In the genomic region with DNA sequence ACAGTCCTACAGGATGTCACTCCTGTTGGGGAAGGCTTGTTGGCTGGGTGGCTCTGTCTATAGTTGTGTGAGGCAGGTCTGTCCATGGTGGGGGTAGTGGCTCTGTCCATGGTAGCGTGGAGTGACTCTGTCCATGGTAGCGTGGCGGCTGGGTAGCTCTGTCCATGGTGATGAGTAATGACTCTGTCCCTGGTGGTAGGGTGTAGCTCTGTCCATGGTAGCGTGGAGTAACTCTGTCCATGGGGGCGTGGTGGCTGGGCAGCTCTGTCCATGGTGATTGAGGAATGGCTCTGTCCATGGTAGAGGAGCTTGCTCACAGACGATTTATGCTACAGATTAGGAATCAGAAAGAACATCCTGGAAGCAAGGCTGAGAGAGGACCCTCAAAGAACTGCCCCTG, we compare ENCODE assay signal across 8 mouse cellular contexts. TPM values are rescaled to one million over a fixed set of nuclear protein-coding genes. Genes with fewer than 3 reads are reported as not detected.
A peak's percentile ranks its signal among the peaks of the same experiment; 100 is the strongest.
DNase-seq lines count a peak whose midpoint lies in the region; ATAC-seq and TF ChIP-seq lines count a peak whose summit lies in the region.
"Had no signal": no experiment of that assay in that cellular context is flagged by ENCODE, and none has a peak within 500 bp of the region (broad histone marks: within the 10 kb centered on the region; RNA-seq: fewer than 3 reads in every experiment).

No protein-coding gene starts in this region.

- ATAC-seq in heart, embryonic 15.5 days (replicated peaks; ENCODE audit: insufficient number of reproducible peaks, insufficient read depth, low FRiP score, low read depth), result peak; percentile 76
- peak; percentile 92 for ATAC-seq in kidney, postnatal 0 days (replicated peaks; ENCODE audit: low FRiP score, low read depth)

- H3K27ac ChIP-seq in heart, embryonic 15.5 days, result no peak overlapping the region
- H3K27ac ChIP-seq in kidney, postnatal 0 days, result no peak overlapping the region

- peaks cover 3% of the 10 kb centered on the region; the same call in 1 of the 2 replicates for H3K27me3 ChIP-seq in heart, embryonic 15.5 days
- 0 out of 2 replicates have a peak, but pooled peaks cover under 1% of the 10 kb centered on the region for H3K27me3 ChIP-seq in kidney, postnatal 0 days (ENCODE audit: insufficient read depth, low read length)

- H3K4me1 ChIP-seq in heart, embryonic 15.5 days (replicated peaks), result no peaks in the 10 kb centered on the region
- no peaks in the 10 kb centered on the region for H3K4me1 ChIP-seq in kidney, postnatal 0 days (replicated peaks; ENCODE audit: insufficient read depth, low read length)

- DNase-seq in Muller cell, postnatal 12 days (ENCODE audit: inconsistent ontology term), result peak; percentile 85
- DNase-seq in adrenal gland, postnatal 25 days, result peak; percentile 46
- peak; percentile 95 for DNase-seq in kidney, postnatal 0 days (ENCODE audit: low spot score)
- DNase-seq in mesoderm, embryonic 11.5 days (ENCODE audit: low read depth, low spot score), result peak; percentile 83
- DNase-seq in layer of hippocampus, adult 9-10 months (ENCODE audit: low spot score), result no peak
- DNase-seq in cerebellum, adult 11-12 months, result no peak

- no peak overlapping the region for H3K9ac ChIP-seq in heart, embryonic 15.5 days
- H3K9ac ChIP-seq in kidney, postnatal 0 days (ENCODE audit: low read depth, low read length), result no peak overlapping the region

- WGBS in heart, embryonic 15.5 days, result 4% methylated on average over 6 of the region's 6 CpGs
- WGBS in kidney, postnatal 0 days, result 5% methylated on average over 6 of the region's 6 CpGs

- H3K4me2 ChIP-seq in heart, embryonic 15.5 days, result no peak overlapping the region
- H3K4me2 ChIP-seq in kidney, postnatal 0 days (ENCODE audit: low read length), result no peak overlapping the region

- no peak overlapping the region for H3K4me3 ChIP-seq in heart, embryonic 15.5 days
- no peak overlapping the region for H3K4me3 ChIP-seq in kidney, postnatal 0 days (replicated peaks; ENCODE audit: low read depth, low read length)
- H3K4me3 ChIP-seq: erythroblast, embryonic 14.5 days had no signal

- peak; percentile 51 for TF ChIP-seq CTCF in kidney, postnatal 0 days (IDR thresholded peaks at IDR 0.05; ENCODE audit: low read depth)

- H3K9me3 ChIP-seq in heart, embryonic 15.5 days (replicated peaks), result no peaks in the 10 kb centered on the region
- H3K9me3 ChIP-seq in kidney, postnatal 0 days (replicated peaks; ENCODE audit: low read length), result no peaks in the 10 kb centered on the region

- no peaks in the 10 kb centered on the region for H3K36me3 ChIP-seq in heart, embryonic 15.5 days
- H3K36me3 ChIP-seq in kidney, postnatal 0 days (ENCODE audit: insufficient read depth, low read length), result no peaks in the 10 kb centered on the region

RNA-seq across cellular contexts. Expression of gene Igsf21, which starts 12.4 kb away (rescaled TPM):
- 1.9 and 3.2 TPM in 2 replicates for total RNA-seq in adrenal gland, postnatal 25 days (2021)
- polyA plus RNA-seq in heart, embryonic 15.5 days (2015; fragmentation: Nextera tagmentation; extraction: Ambion mirVana), result 0.10 and 0.65 TPM in 2 replicates
- polyA plus RNA-seq in kidney, postnatal 0 days (2015; fragmentation: Nextera tagmentation; extraction: Ambion mirVana), result 1.2 and 1.3 TPM in 2 replicates

Comparison
In these comparisons a context has a peak if more than half of its experiments do, and no peak if none do; other contexts are left out.
1. DNase-seq: peak in Muller cell, postnatal 12 days (single experiment), adrenal gland, postnatal 25 days (single experiment), kidney, postnatal 0 days (single experiment) and mesoderm, embryonic 11.5 days (single experiment); none in layer of hippocampus, adult 9-10 months (single experiment) and cerebellum, adult 11-12 months (single experiment).